Mouse (Mus musculus) Patski (cell line): ENCODE data around the gene Cdc34. TPM values are rescaled to one million over a fixed set of nuclear protein-coding genes. Genes with fewer than 3 reads are reported as not detected.
"Not testable (repeated sequence)": the region's sequence is repeated elsewhere in the genome, so short reads cannot be mapped to it uniquely, and the experiment has no call there.

Experiments
- ATAC-seq: fragments of 100-300 bp; one replicate; pipeline ENCODE4 v1.8.0; 2021
- CTCF ChIA-PET: fragments of 350-600 bp; sonication (Branson Sonifier 250); formaldehyde crosslinking; loops from one replicate; lab custom pipeline; 2022; ENCODE audit warnings: inconsistent platforms; lab: Charles Lee
- POLR2A ChIA-PET: fragments of 350-600 bp; sonication (Branson Sonifier 250); formaldehyde crosslinking; loops from one replicate; lab custom pipeline; 2022; ENCODE audit warnings: antibody characterized with exemption, inconsistent platforms; lab: Charles Lee
- DNase-seq: peaks from one replicate; pipeline ENCODE4 v3.0.0-alpha.2; 2011; ENCODE audit warnings: low read depth, low spot score
- H3K27me3 ChIP-seq: fragments of 371-371 bp; one replicate; pipeline ENCODE4 v1.5.1; 2021
- CTCF ChIP-seq: fragments of 100-300 bp; IDR thresholded peaks from one replicate; pipeline ENCODE4 v1.5.1; 2021
- in situ Hi-C: fragments of 300-500 bp; cut with MboI; formaldehyde crosslinking; loops from 3 replicates; pipeline ENCODE4 v1.11.1; 2018; ENCODE audit warnings: low pct_unique_long_range_greater_than_20kb, mixed read lengths
- polyA plus RNA-seq: library from polyadenylated mRNA; unstranded; gene quantifications from one replicate; pipeline ENCODE4 v1.2.3, GENCODE M21; 2021

Cdc34 gene
- polyA plus RNA-seq, 1 experiment from 2014 or later = 72.2 TPM

DNA sequence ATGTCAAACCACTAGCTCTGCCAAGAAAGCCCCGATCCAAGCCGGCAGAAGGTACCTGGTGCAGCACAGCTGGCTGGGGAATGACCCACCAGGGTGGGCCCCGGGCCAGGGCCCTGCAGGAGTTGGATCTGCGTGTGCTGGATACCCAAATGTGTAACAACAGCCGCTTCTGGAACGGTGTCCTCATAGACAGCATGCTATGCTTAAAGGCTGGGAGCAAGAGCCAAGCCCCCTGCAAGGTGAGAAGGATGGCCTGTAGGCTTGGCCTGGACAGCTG is 12.3 kb downstream of the Cdc34 start:
- ChIA-PET POLR2A (no interaction called here), CTCF (interaction anchor here (1.8 to 3.1 kb wide), 2 partner anchors 8 to 11 kb away, joined by 7 to 15 read pairs; partner anchors contain the start of gene Bsg)
- in situ Hi-C loops = loop anchor here (10.0 kb wide), 1 partner anchor 90 kb away; no protein-coding TSS in a partner anchor
- TF ChIP-seq CTCF = no peak
- H3K27me3 ChIP-seq = no peaks in the 10 kb centered on the region
- DNase-seq (no peak), ATAC-seq (no peak)

DNA sequence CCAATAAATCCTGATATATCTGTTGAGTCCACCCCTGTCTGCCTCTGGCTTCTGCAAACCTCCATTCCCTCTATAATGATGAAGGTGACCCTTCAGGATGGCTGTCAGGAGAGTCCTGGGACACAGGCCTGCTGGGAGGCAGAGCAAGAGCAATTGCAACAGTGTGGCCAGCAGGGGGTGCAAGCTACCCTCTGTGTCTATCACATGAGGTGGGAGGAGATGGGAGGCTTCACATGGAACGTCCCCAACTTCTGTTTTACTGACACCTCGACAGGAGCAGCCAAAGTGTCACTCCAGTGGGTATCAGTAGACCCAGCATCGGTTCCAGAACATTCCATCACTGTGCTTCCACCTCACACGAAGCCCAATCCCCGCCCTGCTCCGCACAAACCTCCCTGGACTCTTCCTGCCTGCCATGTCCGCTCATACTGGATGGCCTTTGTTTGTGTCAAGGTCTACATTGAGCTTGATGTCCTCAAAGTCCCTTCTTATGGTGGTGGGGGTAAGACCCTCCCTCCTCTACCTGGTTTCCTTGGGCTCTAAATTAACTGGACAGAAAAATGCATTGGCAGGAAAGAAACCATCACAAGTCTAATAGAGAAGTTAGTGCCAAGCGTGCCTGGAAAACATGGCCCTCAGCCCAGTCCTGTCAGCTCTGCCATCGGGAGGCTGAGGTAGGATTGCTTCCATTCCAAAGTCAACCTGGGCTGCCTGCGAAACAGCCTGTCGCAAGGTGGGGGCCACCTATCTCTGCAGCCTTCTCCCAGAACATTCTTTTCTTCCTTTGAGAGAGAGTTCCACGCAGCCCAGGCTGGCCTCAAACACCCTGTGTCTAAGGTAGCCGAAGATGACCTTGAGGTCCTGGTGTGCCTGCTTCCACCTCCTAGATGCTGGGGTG is 13.5 kb downstream of the Cdc34 start:
- no peak for TF ChIP-seq CTCF
- in situ Hi-C loops = loop anchor here (10.0 kb wide), 1 partner anchor 89 kb away; no protein-coding TSS in a partner anchor
- ChIA-PET POLR2A (interaction anchor here (0.9 kb wide), 1 partner anchor 10 kb away, joined by 5 read pairs; no protein-coding TSS in a partner anchor), CTCF (interaction anchor here (1.0 to 3.1 kb wide), 3 partner anchors 9 to 10 kb away, joined by 3 to 15 read pairs (median 7); partner anchors contain the start of gene Bsg)
- no peak for DNase-seq
- no peaks in the 10 kb centered on the region for H3K27me3 ChIP-seq
- ATAC-seq = no peak

DNA sequence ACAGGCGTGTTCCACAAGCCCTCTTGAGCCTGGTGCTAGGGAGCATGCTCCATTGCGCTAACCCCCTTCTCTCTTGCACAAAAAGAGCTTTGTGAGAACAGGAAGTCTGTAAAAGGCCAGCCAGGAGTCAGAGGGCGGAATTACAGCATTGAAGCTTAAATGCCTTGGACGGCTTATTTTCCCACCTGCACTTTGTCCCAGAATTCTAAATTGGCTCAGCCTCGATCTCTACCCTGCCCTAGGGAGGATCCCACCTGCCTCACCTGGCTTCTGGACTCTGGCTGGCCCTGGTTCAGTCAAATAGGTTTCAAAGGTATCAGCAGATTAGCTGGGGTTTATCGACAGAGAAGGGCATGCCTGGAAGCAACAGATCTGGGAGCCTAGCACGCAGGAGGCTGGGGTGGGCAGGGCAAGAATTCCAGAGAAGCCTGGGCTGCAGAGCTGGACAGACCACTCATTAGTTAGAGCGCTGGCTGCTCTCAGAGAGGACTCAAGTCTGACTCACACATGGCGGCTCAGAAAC is 14.2 kb downstream of the Cdc34 start:
- no peaks in the 10 kb centered on the region for H3K27me3 ChIP-seq
- ChIA-PET CTCF (interaction anchor here (1.0 kb wide), 1 partner anchor 10 kb away, joined by 3 read pairs; no protein-coding TSS in a partner anchor), POLR2A (interaction anchor here (0.9 kb wide), 1 partner anchor 11 kb away, joined by 5 read pairs; no protein-coding TSS in a partner anchor)
- TF ChIP-seq CTCF = no peak
- ATAC-seq (no peak), DNase-seq (no peak)
- in situ Hi-C loops = loop anchor here (10.0 kb wide), 1 partner anchor 89 kb away; no protein-coding TSS in a partner anchor

DNA sequence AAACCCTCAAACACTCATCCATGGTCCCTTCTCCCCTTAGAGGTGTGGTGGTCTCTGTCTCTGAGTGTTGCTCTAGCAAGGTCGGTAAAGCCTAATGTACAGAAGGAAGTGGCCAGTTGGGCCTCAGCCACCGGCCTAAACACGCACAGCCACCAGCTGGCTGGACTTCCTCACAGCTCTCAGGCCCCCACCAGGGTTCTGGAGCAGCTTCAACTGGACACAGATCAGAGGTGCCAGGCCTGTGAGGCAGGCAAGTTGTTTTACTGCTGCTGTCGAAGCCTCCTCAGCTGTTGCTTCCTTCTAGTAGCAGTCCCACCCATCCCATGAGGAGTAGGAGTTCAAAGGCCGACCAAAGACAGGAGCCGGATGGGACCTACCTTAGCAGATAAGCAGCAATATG is 15.9 kb downstream of the Cdc34 start:
- no peak for TF ChIP-seq CTCF
- in situ Hi-C loops = loop anchor here (10.0 kb wide), 1 partner anchor 87 kb away; no protein-coding TSS in a partner anchor
- DNase-seq (no peak), ATAC-seq (no peak)
- H3K27me3 ChIP-seq = no peaks in the 10 kb centered on the region
- CTCF ChIA-PET = interaction anchor here (0.7 to 1.5 kb wide), 3 partner anchors 14 to 96 kb away, joined by 3 to 6 read pairs (median 4); no protein-coding TSS in a partner anchor
- POLR2A ChIA-PET = interaction anchor here (1.1 kb wide), 1 partner anchor 12 kb away, joined by 3 read pairs; no protein-coding TSS in a partner anchor

DNA sequence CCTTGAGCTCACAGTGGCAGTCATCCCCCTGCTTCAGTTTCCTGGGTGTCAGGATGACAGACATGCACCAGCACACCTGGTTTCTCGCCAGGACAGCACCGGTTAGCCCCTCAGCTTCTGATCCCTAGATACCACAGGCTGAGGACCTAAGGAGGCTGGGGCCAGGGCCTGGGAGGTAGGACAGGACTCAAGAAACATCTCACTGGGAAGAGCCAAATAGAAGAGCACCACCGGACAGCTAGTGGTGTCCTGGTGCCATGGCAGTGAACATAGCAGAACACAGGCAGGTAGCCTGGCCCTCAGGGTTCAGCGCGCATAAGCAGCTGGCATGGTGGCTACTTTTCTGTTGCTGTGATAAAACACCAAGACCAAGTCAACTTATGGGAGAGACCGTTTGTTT is 16.5 kb downstream of the Cdc34 start:
- DNase-seq = no peak
- POLR2A ChIA-PET = interaction anchor here (1.1 kb wide), 1 partner anchor 13 kb away, joined by 3 read pairs; no protein-coding TSS in a partner anchor
- no peaks in the 10 kb centered on the region for H3K27me3 ChIP-seq
- in situ Hi-C loops = loop anchor here (10.0 kb wide), 1 partner anchor 86 kb away; no protein-coding TSS in a partner anchor
- no peak for ATAC-seq
- CTCF ChIA-PET = interaction anchor here (0.7 to 1.5 kb wide), 4 partner anchors 15 to 96 kb away, joined by 3 to 6 read pairs (median 4); no protein-coding TSS in a partner anchor
- TF ChIP-seq CTCF = no peak

DNA sequence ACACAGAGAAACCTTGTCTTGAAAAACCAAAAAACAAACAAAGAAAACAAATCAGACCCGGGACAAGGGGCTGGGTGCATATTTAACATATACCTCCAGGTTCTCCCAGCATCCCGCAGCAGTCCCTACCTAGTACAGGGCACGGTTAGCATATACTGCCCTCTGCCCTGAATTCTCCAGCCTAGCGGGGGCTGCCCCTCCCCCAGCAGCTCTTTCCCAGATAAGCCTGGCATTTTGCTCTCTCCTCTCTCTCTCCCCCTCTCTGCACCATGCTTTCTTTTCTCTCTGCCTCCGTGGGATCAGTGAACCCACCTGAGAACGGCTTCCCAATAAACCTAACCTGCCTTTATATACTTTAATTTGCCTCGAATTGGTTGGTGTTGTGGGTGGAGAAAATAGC is 18.7 kb downstream of the Cdc34 start:
- CTCF ChIA-PET = interaction anchor here (1.8 kb wide), 1 partner anchor 17 kb away, joined by 7 read pairs; no protein-coding TSS in a partner anchor

DNA sequence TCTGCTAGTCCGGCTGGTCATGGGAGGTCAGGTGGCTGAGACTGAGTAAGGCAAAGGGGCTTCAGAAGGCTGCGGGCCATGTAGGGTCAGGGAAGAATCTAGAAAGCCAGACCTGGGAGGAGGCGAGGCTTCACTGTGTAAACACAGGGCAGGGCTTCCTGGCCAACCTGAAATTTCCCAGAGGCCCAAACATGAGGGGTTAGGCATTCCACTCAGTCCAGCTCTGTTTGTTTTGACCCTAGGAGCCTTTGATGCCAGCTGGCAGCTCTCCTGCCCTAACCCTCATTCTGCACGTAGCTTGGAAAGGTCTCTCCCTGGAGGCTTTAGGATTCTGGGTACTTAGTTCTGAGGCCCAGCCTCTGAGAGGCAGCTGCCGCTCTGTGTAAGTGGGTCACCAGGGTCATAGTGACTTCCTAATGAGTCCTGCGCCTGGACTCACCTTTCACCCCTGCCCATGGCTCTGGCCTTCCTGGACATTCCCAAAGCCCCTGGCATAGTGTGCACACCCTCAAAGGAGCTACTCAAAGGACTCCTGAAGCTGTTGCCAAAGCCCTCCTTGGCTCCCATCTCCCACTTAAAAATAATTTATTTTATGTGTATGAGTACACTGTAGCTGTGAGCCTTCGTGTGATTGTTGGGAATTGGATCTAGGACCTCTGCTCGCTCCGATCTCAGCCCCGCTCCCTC is 19.6 kb downstream of the Cdc34 start:
- no peaks in the 10 kb centered on the region for H3K27me3 ChIP-seq
- CTCF ChIA-PET = interaction anchor here (1.8 kb wide), 1 partner anchor 18 kb away, joined by 7 read pairs; no protein-coding TSS in a partner anchor
- POLR2A ChIA-PET = no interaction called here
- TF ChIP-seq CTCF = no peak
- in situ Hi-C loops = no loop called here
- DNase-seq (no peak), ATAC-seq (no peak)

More for the DNA sequence above, 18.7 kb downstream of the Cdc34 start:
- H3K27me3 ChIP-seq = no peaks in the 10 kb centered on the region
- no peak for ATAC-seq
- no peak for DNase-seq
- in situ Hi-C loops = no loop called here
- POLR2A ChIA-PET = no interaction called here
- TF ChIP-seq CTCF = no peak

DNA sequence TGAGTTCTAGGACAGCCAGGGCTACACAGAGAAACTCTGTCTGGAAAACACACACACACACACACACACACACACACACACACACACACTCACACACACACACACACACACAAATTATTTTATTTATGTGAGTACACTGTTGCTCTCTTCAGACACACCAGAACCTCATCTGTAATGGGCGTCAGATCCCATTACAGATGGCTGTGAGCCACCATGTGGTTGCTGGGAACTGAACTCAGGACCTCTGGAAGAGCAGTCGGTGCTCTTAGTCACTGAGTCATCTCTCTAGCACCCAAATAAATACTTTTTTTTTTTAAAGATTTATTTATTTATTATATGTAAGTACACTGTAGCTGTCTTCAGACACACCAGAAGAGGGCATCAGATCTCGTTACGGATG is 21.0 kb downstream of the Cdc34 start:
- CTCF ChIA-PET = interaction anchor here (3.8 kb wide), 1 partner anchor 9 kb away, joined by 15 read pairs; no protein-coding TSS in a partner anchor
- ATAC-seq, POLR2A ChIA-PET, in situ Hi-C loops, DNase-seq, H3K27me3 ChIP-seq: not testable (repeated sequence)

DNA sequence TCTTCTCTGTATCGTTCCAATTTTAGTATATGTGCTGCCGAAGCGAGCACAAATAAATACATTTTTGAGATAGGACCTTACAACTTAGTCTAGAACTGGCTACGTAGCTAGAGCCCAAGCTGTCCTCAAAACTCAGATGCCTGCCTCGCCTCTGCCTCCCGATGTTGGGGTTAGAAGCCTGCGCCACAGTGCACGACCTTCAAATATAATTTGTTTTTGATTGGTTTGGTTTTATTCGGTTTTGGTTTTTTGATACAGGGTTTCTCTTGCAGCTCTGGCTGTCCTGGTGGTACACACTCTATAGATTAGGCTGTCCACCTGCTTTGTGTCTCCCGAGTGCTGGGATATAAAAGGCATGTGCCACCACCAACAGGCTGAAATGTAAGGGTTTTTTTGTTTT is 21.5 kb downstream of the Cdc34 start:
- POLR2A ChIA-PET = interaction anchor here (0.6 to 2.1 kb wide), 5 partner anchors 11 to 63 kb away, joined by 3 to 9 read pairs (median 4); partner anchors contain the start of gene Cdc34
- TF ChIP-seq CTCF = no peak
- CTCF ChIA-PET = interaction anchor here (0.8 to 3.8 kb wide), 2 partner anchors 10 to 20 kb away, joined by 3 to 15 read pairs; no protein-coding TSS in a partner anchor
- no peaks in the 10 kb centered on the region for H3K27me3 ChIP-seq
- DNase-seq (no peak), ATAC-seq (no peak)
- in situ Hi-C loops = no loop called here
